Mouse (Mus musculus) forebrain, embryonic 14.5 days (tissue): Measurements from ENCODE around the gene Rgs3. TPM values are rescaled to one million over a fixed set of nuclear protein-coding genes. Genes with fewer than 3 reads are reported as not detected.

Experiments
- ATAC-seq: fragments of 200-750 bp; cut with Nextera tagmentation; 2 replicates; pipeline ENCODE4 v1.8.0; 2017; ENCODE audit warnings: mild to moderate bottlenecking, moderate library complexity
- DNase-seq: peaks from one replicate; pipeline ENCODE4 v3.0.0-alpha.2; 2015; ENCODE audit warnings: low spot score
- H3K27ac ChIP-seq: fragments of 300-500 bp; sonication (generic); 2 replicates; pipeline ENCODE4 v1.5.1; 2014; ENCODE audit warnings: low read depth, mild to moderate bottlenecking, control low read depth, low read length, moderate library complexity
- H3K27me3 ChIP-seq: fragments of 300-500 bp; sonication (generic); replicated peaks from 2 replicates; pipeline ENCODE4 v1.6.1; 2014; ENCODE audit warnings: low read length, control low read depth, mixed read lengths; ENCODE audit not compliant: control insufficient read depth, insufficient read depth
- H3K36me3 ChIP-seq: fragments of 300-500 bp; sonication (generic); 2 replicates; pipeline ENCODE4 v1.6.1; 2014; ENCODE audit warnings: low read length, control low read depth; ENCODE audit not compliant: control insufficient read depth, insufficient read depth
- H3K4me1 ChIP-seq: fragments of 300-500 bp; sonication (generic); 2 replicates; pipeline ENCODE4 v1.6.1; 2014; ENCODE audit warnings: antibody characterized with exemption, low read length, control low read depth; ENCODE audit not compliant: control insufficient read depth, insufficient read depth
- H3K4me2 ChIP-seq: fragments of 300-500 bp; sonication (generic); 2 replicates; pipeline ENCODE4 v1.6.1; 2014; ENCODE audit warnings: mild to moderate bottlenecking, control low read depth, low read length
- H3K4me3 ChIP-seq: fragments of 300-500 bp; sonication (generic); 2 replicates; pipeline ENCODE4 v1.5.1; 2014; ENCODE audit warnings: low read depth, low read length, control low read depth
- H3K9ac ChIP-seq: fragments of 300-500 bp; sonication (generic); 2 replicates; pipeline ENCODE4 v1.6.1; 2014; ENCODE audit warnings: mild to moderate bottlenecking, low read length, control low read depth, moderate library complexity
- H3K9me3 ChIP-seq: fragments of 300-500 bp; sonication (generic); replicated peaks from 2 replicates; pipeline ENCODE4 v1.6.1; 2016; ENCODE audit warnings: low read length, control low read depth, mixed read lengths; ENCODE audit not compliant: control insufficient read depth
- WGBS: fragments of 180-500 bp; shearing (Covaris S2); extraction: QIAGEN DNeasy Blood & Tissue Kit; methylation state at CpG from one replicate; pipeline ENCODE4 v1.1.7; 2014; 5-methylcytosine and 5-hydroxymethylcytosine counted together
- polyA plus RNA-seq: library from polyadenylated mRNA; unstranded; fragments of >200 nt; fragmentation: Nextera tagmentation; extraction: Ambion mirVana; gene quantifications from 2 replicates; pipeline ENCODE4 v1.2.1, GENCODE M21; 2014

Rgs3 gene
- polyA plus RNA-seq, 1 experiment from 2014 or later: 44.8 TPM

- Histone ChIP-seq H3K4me2 (no peak overlapping the region), H3K9ac (no peak overlapping the region), H3K27me3 (no peaks in the 10 kb centered on the region), H3K27ac (no peak overlapping the region), H3K4me1 (no peaks in the 10 kb centered on the region), H3K9me3 (no peaks in the 10 kb centered on the region), H3K4me3 (no peak overlapping the region), H3K36me3 (peaks cover 22% of the 10 kb centered on the region; the same call in 1 of the 2 replicates)
- 78% methylated on average over 9 of the region's 9 CpGs for WGBS
- no peak for DNase-seq
- ATAC-seq: no peak
These were observed 87.1 kb downstream of the Rgs3 start for GRCm38 (mm10) chr4:62646556-62647248.

- Histone ChIP-seq H3K4me1 (no peaks in the 10 kb centered on the region), H3K4me2 (no peak overlapping the region), H3K9ac (no peak overlapping the region), H3K4me3 (no peak overlapping the region), H3K9me3 (no peaks in the 10 kb centered on the region), H3K36me3 (peaks cover 15% of the 10 kb centered on the region; the same call in 1 of the 2 replicates), H3K27me3 (no peaks in the 10 kb centered on the region), H3K27ac (no peak overlapping the region)
- DNase-seq (no peak), ATAC-seq (no peak)
- WGBS: 96% methylated on average over 3 of the region's 3 CpGs
These were observed 89.2 kb downstream of the Rgs3 start for GRCm38 (mm10) chr4:62648848-62649247.

GRCm38 (mm10) chr4:62649536-62650230, 90.0 kb downstream of the Rgs3 start:
- WGBS: 84% methylated on average over 8 of the region's 8 CpGs
- no peak for ATAC-seq
- Histone ChIP-seq H3K9ac (no peak overlapping the region), H3K9me3 (no peaks in the 10 kb centered on the region), H3K27ac (no peak overlapping the region), H3K27me3 (no peaks in the 10 kb centered on the region), H3K4me1 (no peaks in the 10 kb centered on the region), H3K36me3 (peaks cover 15% of the 10 kb centered on the region; the same call in 1 of the 2 replicates), H3K4me2 (no peak overlapping the region), H3K4me3 (no peak overlapping the region)
- no peak for DNase-seq

GRCm38 (mm10) chr4:62651179-62651760, 91.6 kb downstream of the Rgs3 start:
- H3K4me3 ChIP-seq: no peak overlapping the region
- no peaks in the 10 kb centered on the region for H3K27me3 ChIP-seq
- ATAC-seq: no peak
- H3K9me3 ChIP-seq: no peaks in the 10 kb centered on the region
- H3K36me3 ChIP-seq: peaks cover 7% of the 10 kb centered on the region; the same call in 1 of the 2 replicates
- WGBS: 69% methylated on average over 7 of the region's 7 CpGs
- H3K4me1 ChIP-seq: no peaks in the 10 kb centered on the region
- no peak overlapping the region for H3K4me2 ChIP-seq
- H3K9ac ChIP-seq: no peak overlapping the region
- DNase-seq: no peak
- no peak overlapping the region for H3K27ac ChIP-seq

- Histone ChIP-seq H3K27me3 (no peaks in the 10 kb centered on the region), H3K4me1 (no peaks in the 10 kb centered on the region), H3K36me3 (peaks cover 11% of the 10 kb centered on the region; the same call in 1 of the 2 replicates), H3K27ac (no peak overlapping the region), H3K9me3 (no peaks in the 10 kb centered on the region), H3K4me3 (no peak overlapping the region), H3K9ac (no peak overlapping the region), H3K4me2 (no peak overlapping the region)
- no peak for ATAC-seq
- WGBS: 81% methylated on average over 4 of the region's 4 CpGs
- DNase-seq: no peak
These were observed 92.6 kb downstream of the Rgs3 start for GRCm38 (mm10) chr4:62652215-62652614.

- 77% methylated on average over 12 of the region's 12 CpGs for WGBS
- peaks cover 15% of the 10 kb centered on the region; the same call in 1 of the 2 replicates for H3K36me3 ChIP-seq
- no peak overlapping the region for H3K9ac ChIP-seq
- no peaks in the 10 kb centered on the region for H3K9me3 ChIP-seq
- no peak overlapping the region for H3K4me3 ChIP-seq
- H3K4me2 ChIP-seq: no peak overlapping the region
- H3K27ac ChIP-seq: no peak overlapping the region
- H3K4me1 ChIP-seq: no peaks in the 10 kb centered on the region
- no peaks in the 10 kb centered on the region for H3K27me3 ChIP-seq
- no peak for ATAC-seq
- DNase-seq: no peak
These were observed 93.5 kb downstream of the Rgs3 start for GRCm38 (mm10) chr4:62652921-62653757.

- Histone ChIP-seq H3K27ac (no peak overlapping the region), H3K4me2 (no peak overlapping the region), H3K27me3 (no peaks in the 10 kb centered on the region), H3K9ac (no peak overlapping the region), H3K36me3 (peaks cover 20% of the 10 kb centered on the region; the same call in 1 of the 2 replicates), H3K4me1 (peaks cover under 1% of the 10 kb centered on the region; the same call in 1 of the 2 replicates), H3K4me3 (no peak overlapping the region), H3K9me3 (no peaks in the 10 kb centered on the region)
- WGBS: 96% methylated on average over 5 of the region's 5 CpGs
- DNase-seq (no peak), ATAC-seq (no peak)
These were observed 94.4 kb downstream of the Rgs3 start for GRCm38 (mm10) chr4:62653922-62654661.

- no peaks in the 10 kb centered on the region for H3K9me3 ChIP-seq
- H3K27ac ChIP-seq: no peak overlapping the region
- H3K4me1 ChIP-seq: peaks cover 23% of the 10 kb centered on the region
- ATAC-seq (no peak), DNase-seq (no peak)
- peaks cover 20% of the 10 kb centered on the region; the same call in 1 of the 2 replicates for H3K36me3 ChIP-seq
- H3K27me3 ChIP-seq: no peaks in the 10 kb centered on the region
- no peak overlapping the region for H3K9ac ChIP-seq
- no peak overlapping the region for H3K4me2 ChIP-seq
- no peak overlapping the region for H3K4me3 ChIP-seq
- whole genome bisulfite sequencing: 54% methylated on average over 15 of the region's 15 CpGs
These were observed 99.6 kb downstream of the Rgs3 start for GRCm38 (mm10) chr4:62659264-62659663.
